Mouse (Mus musculus): Measurements from ENCODE around the gene Large2. TPM values are rescaled to one million over a fixed set of nuclear protein-coding genes. Genes with fewer than 3 reads are reported as not detected.

Large2 gene
- polyA plus RNA-seq, 2 experiments = 2.3 to 3.1 TPM

DNA sequence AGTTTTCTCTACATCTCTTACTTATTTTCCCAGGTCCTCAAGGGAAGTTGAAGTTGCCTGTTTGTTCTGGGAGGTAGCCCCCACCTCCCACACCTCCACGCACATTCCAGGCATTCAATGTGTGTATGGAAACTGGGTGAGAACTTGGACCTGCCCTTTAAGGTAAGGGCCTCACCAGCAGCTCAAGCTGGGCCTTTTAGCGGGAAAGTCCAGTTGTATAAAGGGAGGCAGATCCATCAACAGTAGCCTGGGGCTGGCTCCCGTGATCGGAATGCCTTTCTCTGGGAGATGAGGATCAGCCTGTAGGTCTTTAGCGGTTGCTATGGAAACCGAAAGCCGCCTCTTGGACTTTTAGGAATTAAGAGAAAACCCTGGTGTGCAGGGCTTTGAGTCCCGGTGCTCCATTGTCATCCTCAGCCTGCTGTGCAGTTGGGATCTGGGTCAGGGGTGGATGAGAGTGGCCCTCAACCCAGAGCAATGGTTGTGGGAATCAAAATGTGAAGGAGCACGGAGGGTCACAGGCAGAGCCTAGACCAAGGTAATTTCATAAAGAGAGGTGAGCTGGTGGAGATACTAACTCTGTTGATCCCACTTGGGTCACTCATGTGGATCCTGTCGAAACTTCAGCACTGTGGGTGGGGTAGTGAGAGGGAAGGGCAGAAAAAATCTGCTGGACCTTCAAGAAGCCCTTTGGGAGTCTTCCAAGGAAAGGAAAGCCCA lies 2.5 kb downstream of the Large2 start:
- Histone ChIP-seq H3K4me2 (ENCODE audit: low read depth) (no peak overlapping the region), H3K36me3 (replicated peaks; ENCODE audit: control insufficient read depth, insufficient read depth, low read depth) (no peaks in the 10 kb centered on the region), H3K27me3 (ENCODE audit: control insufficient read depth, insufficient read depth, low read length) (peaks cover 35% of the 10 kb centered on the region), H3K9ac (replicated peaks) (no peak overlapping the region), H3K27ac (no peak overlapping the region), H3K4me3 (ENCODE audit: insufficient read depth in 1 of 2, low read depth in 2 of 2, low read length in 2 of 2) (no peak overlapping the region), H3K9me3 (ENCODE audit: control insufficient read depth, low read length) (no peaks in the 10 kb centered on the region), H3K4me1 (replicated peaks; ENCODE audit: control insufficient read depth in 2 of 2, insufficient read depth in 2 of 2, low read length in 1 of 2) (peaks cover 4 to 13% of the 10 kb centered on the region in 2 experiments; a peak in 3 of 4 replicates)
- DNase-seq (ENCODE audit: low read depth in 3 of 3, low spot score in 3 of 3) (no peak), ATAC-seq (ENCODE audit: insufficient read depth) (no peak)
- WGBS (ENCODE audit: insufficient replicate concordance) = 47% methylated on average over 10 of the region's 10 CpGs
- TF ChIP-seq EP300 (IDR thresholded peaks at IDR 0.05; ENCODE audit: low read depth) = no peak
- no peak for TF ChIP-seq CTCF (IDR thresholded peaks at IDR 0.05; ENCODE audit: low read depth)

DNA sequence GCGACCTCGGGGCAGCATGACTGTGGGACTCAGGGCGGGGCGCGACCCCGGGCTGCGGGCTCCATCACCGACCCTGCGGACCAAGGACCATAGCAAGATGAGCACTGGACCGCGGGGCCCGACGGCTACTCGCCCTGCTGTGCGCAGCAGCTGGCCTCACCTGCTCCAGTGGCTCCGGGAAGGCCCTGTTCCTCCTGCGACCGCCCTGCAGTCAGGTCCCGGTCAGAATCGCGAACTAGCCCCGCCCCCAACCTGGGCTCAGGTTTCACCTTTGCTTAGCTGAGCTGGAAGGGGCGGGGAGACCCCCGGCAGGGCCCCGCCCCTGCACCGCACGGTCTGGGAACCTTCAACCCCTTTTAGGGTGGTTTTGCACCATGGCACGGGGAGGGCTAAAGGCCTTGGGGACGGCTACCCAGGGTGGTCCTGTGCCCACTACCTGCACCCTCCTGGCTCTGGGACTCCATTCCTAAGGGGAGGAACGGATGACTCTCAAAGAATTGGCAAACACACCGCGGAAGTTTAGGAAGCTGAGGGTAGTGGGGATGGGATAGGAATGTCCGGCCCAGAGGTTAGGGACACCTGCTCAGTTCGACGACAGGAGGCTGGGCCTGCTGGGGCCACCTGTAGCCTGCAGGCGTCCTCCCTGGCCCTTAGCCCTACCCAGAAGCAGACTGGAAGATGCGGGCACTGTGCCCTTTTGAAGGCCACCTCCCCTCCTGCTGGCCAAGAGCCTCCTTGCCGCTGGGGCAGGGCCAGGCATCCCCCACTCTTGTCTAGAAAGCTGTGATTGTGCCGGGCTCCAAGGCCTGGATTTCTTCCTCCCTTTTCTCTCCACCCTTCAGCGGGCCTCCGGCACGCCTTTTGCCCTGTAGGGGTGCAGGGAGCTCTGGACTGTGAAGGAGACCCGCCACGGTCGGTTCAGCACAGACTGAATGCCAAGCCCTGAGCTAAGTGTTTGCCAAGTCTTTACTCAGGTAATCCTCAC lies 3.6 kb downstream of the Large2 start:
- Histone ChIP-seq H3K9ac (replicated peaks) (no peak overlapping the region), H3K27ac (no peak overlapping the region), H3K36me3 (replicated peaks; ENCODE audit: control insufficient read depth, insufficient read depth, low read depth) (no peaks in the 10 kb centered on the region), H3K9me3 (ENCODE audit: control insufficient read depth, low read length) (no peaks in the 10 kb centered on the region), H3K4me2 (ENCODE audit: low read depth) (peak overlapping the region; percentile 44), H3K4me1 (replicated peaks; ENCODE audit: control insufficient read depth in 2 of 2, insufficient read depth in 2 of 2, low read length in 1 of 2) (peaks cover 4 to 8% of the 10 kb centered on the region in 2 experiments; a peak in 3 of 4 replicates), H3K27me3 (ENCODE audit: control insufficient read depth, insufficient read depth, low read length) (peaks cover 35% of the 10 kb centered on the region), H3K4me3 (ENCODE audit: insufficient read depth in 1 of 2, low read depth in 2 of 2, low read length in 2 of 2) (peak overlapping the region; percentile 30 to 42; a peak in 3 of 4 replicates)
- TF ChIP-seq EP300 (IDR thresholded peaks at IDR 0.05; ENCODE audit: low read depth) = no peak
- no peak for TF ChIP-seq CTCF (IDR thresholded peaks at IDR 0.05; ENCODE audit: low read depth)
- peak in 1 of 3 experiments; percentile 40 for DNase-seq (ENCODE audit: low read depth in 3 of 3, low spot score in 3 of 3)
- no peak for ATAC-seq (ENCODE audit: insufficient read depth)
- 10% methylated on average over 45 of the region's 45 CpGs for WGBS (ENCODE audit: insufficient replicate concordance)

DNA sequence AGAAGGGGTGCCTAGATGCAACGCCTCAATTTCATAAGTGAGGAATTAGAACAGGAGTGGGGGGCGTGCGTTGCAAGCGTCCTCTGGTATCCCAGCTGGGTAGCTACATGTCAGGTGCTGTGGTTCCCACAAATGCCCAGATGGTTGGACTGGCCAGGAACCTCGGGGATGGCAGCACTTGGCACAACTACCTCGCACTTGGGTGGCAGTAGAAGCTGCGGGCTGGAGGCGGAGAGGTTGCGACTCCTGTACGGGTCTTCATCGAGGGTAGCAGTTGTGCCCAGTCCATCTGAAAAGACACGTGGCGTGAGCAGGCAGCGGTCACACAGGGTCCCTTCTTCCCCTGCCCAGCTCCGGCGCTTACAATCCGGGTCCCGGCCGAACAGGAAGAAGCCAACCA lies 4.3 kb downstream of the Large2 start:
- DNase-seq (ENCODE audit: low read depth in 3 of 3, low spot score in 3 of 3) (no peak), ATAC-seq (ENCODE audit: insufficient read depth) (no peak)
- peak overlapping the region; percentile 44 for H3K4me2 ChIP-seq (ENCODE audit: low read depth)
- peaks cover 35% of the 10 kb centered on the region for H3K27me3 ChIP-seq (ENCODE audit: control insufficient read depth, insufficient read depth, low read length)
- H3K4me3 ChIP-seq (ENCODE audit: insufficient read depth in 1 of 2, low read depth in 2 of 2, low read length in 2 of 2) = peak overlapping the region; percentile 30 to 42; a peak in 3 of 4 replicates
- no peaks in the 10 kb centered on the region for H3K36me3 ChIP-seq (replicated peaks; ENCODE audit: control insufficient read depth, insufficient read depth, low read depth)
- 10% methylated on average over 19 of the region's 19 CpGs for WGBS (ENCODE audit: insufficient replicate concordance)
- H3K9me3 ChIP-seq (ENCODE audit: control insufficient read depth, low read length) = no peaks in the 10 kb centered on the region
- H3K27ac ChIP-seq = no peak overlapping the region
- no peak for TF ChIP-seq CTCF (IDR thresholded peaks at IDR 0.05; ENCODE audit: low read depth)
- no peak for TF ChIP-seq EP300 (IDR thresholded peaks at IDR 0.05; ENCODE audit: low read depth)
- H3K4me1 ChIP-seq (replicated peaks; ENCODE audit: control insufficient read depth in 2 of 2, insufficient read depth in 2 of 2, low read length in 1 of 2) = peaks cover 4 to 6% of the 10 kb centered on the region in 2 experiments; a peak in 3 of 4 replicates
- H3K9ac ChIP-seq (replicated peaks) = no peak overlapping the region

- Histone ChIP-seq H3K4me1 (replicated peaks; ENCODE audit: control insufficient read depth in 2 of 2, insufficient read depth in 2 of 2, low read length in 1 of 2) (no peaks in the 10 kb centered on the region), H3K27ac (no peak overlapping the region), H3K9ac (replicated peaks) (no peak overlapping the region), H3K27me3 (ENCODE audit: control insufficient read depth, insufficient read depth, low read length) (peaks cover 34% of the 10 kb centered on the region), H3K36me3 (replicated peaks; ENCODE audit: control insufficient read depth, insufficient read depth, low read depth) (no peaks in the 10 kb centered on the region), H3K9me3 (ENCODE audit: control insufficient read depth, low read length) (no peaks in the 10 kb centered on the region), H3K4me3 (ENCODE audit: insufficient read depth in 1 of 2, low read depth in 2 of 2, low read length in 2 of 2) (no peak overlapping the region), H3K4me2 (ENCODE audit: low read depth) (no peak overlapping the region)
- no peak for ATAC-seq (ENCODE audit: insufficient read depth)
- no peak for DNase-seq (ENCODE audit: low read depth in 3 of 3, low spot score in 3 of 3)
- TF ChIP-seq EP300 (IDR thresholded peaks at IDR 0.05; ENCODE audit: low read depth) = no peak
- TF ChIP-seq CTCF (IDR thresholded peaks at IDR 0.05; ENCODE audit: low read depth) = no peak
- 32% methylated on average over 20 of the region's 20 CpGs for WGBS (ENCODE audit: insufficient replicate concordance)
These were observed 7.2 kb downstream of the Large2 start for GRCm38 (mm10) chr2:92367383-92368029.

Data from liver, embryonic 14.5 days (tissue).